Mouse (Mus musculus) ES-E14 (cell line): ENCODE data around the gene Emid1. TPM values are rescaled to one million over a fixed set of nuclear protein-coding genes. Genes with fewer than 3 reads are reported as not detected.

Experiments
- DNase-seq: peaks from one replicate; pipeline ENCODE4 v3.0.0-alpha.2; 2013; ENCODE audit warnings: low read depth, low spot score
- H3K27ac ChIP-seq: 2 replicates; pipeline ENCODE4 v1.5.1; 2012; ENCODE audit warnings: low read depth, mild to moderate bottlenecking, low read length, moderate library complexity, mixed read lengths; ENCODE audit not compliant: poor library complexity, insufficient read depth, severe bottlenecking
- H3K36me3 ChIP-seq: 2 replicates; pipeline ENCODE4 v1.6.1; 2012; ENCODE audit warnings: mild to moderate bottlenecking, low read length, moderate library complexity, mixed read lengths; ENCODE audit not compliant: control insufficient read depth, poor library complexity, insufficient read depth, severe bottlenecking
- H3K4me1 ChIP-seq, 2 experiments: fragments of 150-350 bp in 1 of 2; sonication (generic) in 1 of 2; 2 replicates each; pipeline ENCODE4 v1.6.1; 2012; ENCODE audit warnings: low read length in 2 of 2, mild to moderate bottlenecking in 1 of 2, mixed read lengths in 1 of 2; ENCODE audit not compliant: control insufficient read depth in 2 of 2, insufficient read depth in 2 of 2, poor library complexity in 1 of 2
- H3K4me3 ChIP-seq, 2 experiments: fragments of 150-350 bp in 1 of 2; sonication (generic) in 1 of 2; 2 replicates each; pipeline ENCODE4 v1.5.1; 2012; ENCODE audit warnings: low read length in 2 of 2, low read depth in 1 of 2, mild to moderate bottlenecking in 1 of 2, mixed read lengths in 1 of 2; ENCODE audit not compliant: insufficient read depth in 1 of 2, poor library complexity in 1 of 2, severe bottlenecking in 1 of 2
- H3K9ac ChIP-seq: 2 replicates; pipeline ENCODE4 v1.6.1; 2012; ENCODE audit warnings: low read depth, mild to moderate bottlenecking, low read length, mixed read lengths; ENCODE audit not compliant: poor library complexity, insufficient read depth, severe bottlenecking
- H3K9me3 ChIP-seq: fragments of 150-350 bp; sonication (generic); 2 replicates; pipeline ENCODE4 v1.6.1; 2012; ENCODE audit warnings: low read depth, mild to moderate bottlenecking, low read length; ENCODE audit not compliant: control insufficient read depth, insufficient read depth
- CHD2 ChIP-seq: IDR thresholded peaks from 2 replicates; pipeline ENCODE4 v1.6.1; 2014; ENCODE audit warnings: mild to moderate bottlenecking, low read depth, low read length, inconsistent platforms
- HCFC1 ChIP-seq: IDR thresholded peaks from 2 replicates; pipeline ENCODE4 v1.6.1; 2012; ENCODE audit warnings: low read length, inconsistent platforms, borderline replicate concordance; ENCODE audit not compliant: insufficient read depth
- MAFK ChIP-seq: IDR thresholded peaks from 2 replicates; pipeline ENCODE4 v1.6.1; 2014; ENCODE audit warnings: mild to moderate bottlenecking, low read depth, low read length, inconsistent platforms; ENCODE audit not compliant: insufficient read depth
- ZC3H11A ChIP-seq: IDR thresholded peaks from 2 replicates; pipeline ENCODE4 v1.6.1; 2012; ENCODE audit warnings: low read depth, mild to moderate bottlenecking, inconsistent platforms, low read length, borderline replicate concordance
- ZNF384 ChIP-seq: IDR thresholded peaks from 2 replicates; pipeline ENCODE4 v1.6.1; 2012; ENCODE audit warnings: low read depth, low read length, inconsistent platforms
- in situ Hi-C, 2 experiments: fragments of 600-800 bp; cut with MboI; formaldehyde crosslinking; loops; one replicate each; pipeline ENCODE4 v1.15.1; 2025; ENCODE audit warnings: low sequenced_read_pairs in 2 of 2, inconsistent platforms in 1 of 2; ENCODE audit not compliant: unreplicated experiment in 2 of 2
- total RNA-seq: library from RNA; depleted of rRNA; stranded (reverse); fragments of 300-350 nt; gene quantifications from 2 replicates; pipeline ENCODE4 v1.2.3, GENCODE M21; 2012; rRNA removed

Emid1 gene
- 2.7 and 6.3 TPM in 2 replicates for total RNA-seq

- Histone ChIP-seq H3K4me1 (peaks cover 0 to 2% of the 10 kb centered on the region in 2 experiments; a peak in 1 of 4 replicates), H3K36me3 (no peaks in the 10 kb centered on the region), H3K9ac (peak within 1 kb of the TSS; percentile 74), H3K4me3 (peak within 1 kb of the TSS; percentile 75 to 80), H3K9me3 (no peaks in the 10 kb centered on the region), H3K27ac (no peak within 1 kb of the TSS)
- in situ Hi-C loops, result no loop called here
- TF ChIP-seq CHD2 (no peak), HCFC1 (no peak), ZC3H11A (no peak), MAFK (no peak), ZNF384 (no peak)
- no peak for DNase-seq
Observed at GRCm38 (mm10) chr11:5151680-5152337, at the start of gene Emid1. Gene Emid1 (minus strand): TSS chr11:5152257.

GRCm38 (mm10) chr11:5199879-5200278, 47.8 kb upstream of the Emid1 start:
- TF ChIP-seq CHD2 (no peak), MAFK (no peak), ZC3H11A (no peak), ZNF384 (no peak), HCFC1 (no peak)
- H3K4me1 ChIP-seq, result peaks cover 0 to 9% of the 10 kb centered on the region in 2 experiments; a peak in 1 of 4 replicates
- H3K27ac ChIP-seq, result no peak overlapping the region
- H3K4me3 ChIP-seq, result no peak overlapping the region
- no peaks in the 10 kb centered on the region for H3K9me3 ChIP-seq
- no peak overlapping the region for H3K9ac ChIP-seq
- no peak for DNase-seq
- in situ Hi-C loops, result no loop called here
- peaks cover 2% of the 10 kb centered on the region; the same call in 1 of the 2 replicates for H3K36me3 ChIP-seq

- Histone ChIP-seq H3K4me1 (peaks cover 0 to 9% of the 10 kb centered on the region in 2 experiments; a peak in 1 of 4 replicates), H3K36me3 (peaks cover 4% of the 10 kb centered on the region; the same call in 1 of the 2 replicates), H3K9me3 (no peaks in the 10 kb centered on the region), H3K9ac (no peak overlapping the region), H3K27ac (no peak overlapping the region), H3K4me3 (no peak overlapping the region)
- no peak for TF ChIP-seq MAFK
- TF ChIP-seq ZNF384, result no peak
- TF ChIP-seq ZC3H11A, result no peak
- no peak for TF ChIP-seq CHD2
- no peak for TF ChIP-seq HCFC1
- no peak for DNase-seq
- in situ Hi-C loops, result no loop called here
Observed at GRCm38 (mm10) chr11:5197068-5197467, 45.0 kb upstream of the Emid1 start.

GRCm38 (mm10) chr11:5196583-5196982, 44.5 kb upstream of the Emid1 start:
- H3K9ac ChIP-seq, result no peak overlapping the region
- H3K36me3 ChIP-seq, result peaks cover 4% of the 10 kb centered on the region; the same call in 1 of the 2 replicates
- in situ Hi-C loops, result no loop called here
- H3K27ac ChIP-seq, result no peak overlapping the region
- H3K4me3 ChIP-seq, result no peak overlapping the region
- H3K9me3 ChIP-seq, result no peaks in the 10 kb centered on the region
- TF ChIP-seq ZC3H11A (no peak), CHD2 (no peak), MAFK (no peak), ZNF384 (no peak), HCFC1 (no peak)
- DNase-seq, result no peak
- peaks cover 0 to 9% of the 10 kb centered on the region in 2 experiments; a peak in 1 of 4 replicates for H3K4me1 ChIP-seq

GRCm38 (mm10) chr11:5193576-5193881, 41.5 kb upstream of the Emid1 start:
- TF ChIP-seq HCFC1 (no peak), CHD2 (no peak), MAFK (no peak), ZC3H11A (no peak), ZNF384 (no peak)

More at GRCm38 (mm10) chr11:5193576-5193881, 41.5 kb upstream of the Emid1 start:
- peaks cover 0 to 9% of the 10 kb centered on the region in 2 experiments; a peak in 1 of 4 replicates for H3K4me1 ChIP-seq
- in situ Hi-C loops, result no loop called here
- no peak for DNase-seq
- H3K9me3 ChIP-seq, result no peaks in the 10 kb centered on the region
- peaks cover 4% of the 10 kb centered on the region; the same call in 1 of the 2 replicates for H3K36me3 ChIP-seq
- no peak overlapping the region for H3K9ac ChIP-seq
- H3K27ac ChIP-seq, result no peak overlapping the region
- no peak overlapping the region for H3K4me3 ChIP-seq
